Mouse (Mus musculus): ENCODE data around the gene Ubash3b. TPM values are rescaled to one million over a fixed set of nuclear protein-coding genes. Genes with fewer than 3 reads are reported as not detected.

The Ubash3b gene
- polyA plus RNA-seq, 2 experiments, result 6.1 to 10.3 TPM

GRCm38 (mm10) chr9:41061446-41061845 is 100.1 kb downstream of the Ubash3b start:
- no peak for TF ChIP-seq POLR2A (IDR thresholded peaks at IDR 0.05; ENCODE audit: borderline replicate concordance, extremely low read depth, insufficient read depth, insufficient read length)
- no peaks in the 10 kb centered on the region for H3K9me3 ChIP-seq (ENCODE audit: control insufficient read depth, low read length)
- H3K27me3 ChIP-seq (ENCODE audit: control insufficient read depth, insufficient read depth, low read length), result no peaks in the 10 kb centered on the region
- H3K4me2 ChIP-seq (replicated peaks; ENCODE audit: low read depth, low read length, severe bottlenecking), result no peak overlapping the region
- DNase-seq (ENCODE audit: low spot score) (no peak), ATAC-seq (ENCODE audit: low FRiP score, low read depth) (no peak)
- no peaks in the 10 kb centered on the region for H3K36me3 ChIP-seq (ENCODE audit: control insufficient read depth, insufficient read depth, low read length)
- WGBS, result 26% methylated on average over 5 of the region's 5 CpGs
- peaks cover 6% of the 10 kb centered on the region; the same call in 1 of the 2 replicates for H3K4me1 ChIP-seq (ENCODE audit: control insufficient read depth, insufficient read depth, low read length)
- H3K9ac ChIP-seq (ENCODE audit: low read depth, low read length, severe bottlenecking), result no peak overlapping the region; the same call in 1 of the 2 replicates
- no peak overlapping the region for H3K27ac ChIP-seq (replicated peaks; ENCODE audit: low read depth, low read length)
- no peak overlapping the region for H3K4me3 ChIP-seq (replicated peaks; ENCODE audit: low read length)

GRCm38 (mm10) chr9:41060617-41061016 is 100.9 kb downstream of the Ubash3b start:
- no peaks in the 10 kb centered on the region for H3K36me3 ChIP-seq (ENCODE audit: control insufficient read depth, insufficient read depth, low read length)
- no peak overlapping the region for H3K27ac ChIP-seq (replicated peaks; ENCODE audit: low read depth, low read length)
- no peaks in the 10 kb centered on the region for H3K27me3 ChIP-seq (ENCODE audit: control insufficient read depth, insufficient read depth, low read length)
- DNase-seq (ENCODE audit: low spot score) (no peak), ATAC-seq (ENCODE audit: low FRiP score, low read depth) (no peak)
- peaks cover 6% of the 10 kb centered on the region; the same call in 1 of the 2 replicates for H3K4me1 ChIP-seq (ENCODE audit: control insufficient read depth, insufficient read depth, low read length)
- H3K4me2 ChIP-seq (replicated peaks; ENCODE audit: low read depth, low read length, severe bottlenecking), result no peak overlapping the region
- H3K9ac ChIP-seq (ENCODE audit: low read depth, low read length, severe bottlenecking), result no peak overlapping the region
- no peak overlapping the region for H3K4me3 ChIP-seq (replicated peaks; ENCODE audit: low read length)
- no peaks in the 10 kb centered on the region for H3K9me3 ChIP-seq (ENCODE audit: control insufficient read depth, low read length)
- 82% methylated on average over 6 of the region's 6 CpGs for WGBS
- TF ChIP-seq POLR2A (IDR thresholded peaks at IDR 0.05; ENCODE audit: borderline replicate concordance, extremely low read depth, insufficient read depth, insufficient read length), result no peak

GRCm38 (mm10) chr9:41058765-41059535 is 102.5 kb downstream of the Ubash3b start:
- 65% methylated on average over 8 of the region's 8 CpGs for WGBS
- peaks cover 6% of the 10 kb centered on the region; the same call in 1 of the 2 replicates for H3K4me1 ChIP-seq (ENCODE audit: control insufficient read depth, insufficient read depth, low read length)
- no peak overlapping the region for H3K9ac ChIP-seq (ENCODE audit: low read depth, low read length, severe bottlenecking)
- no peak overlapping the region for H3K27ac ChIP-seq (replicated peaks; ENCODE audit: low read depth, low read length)
- ATAC-seq (ENCODE audit: low FRiP score, low read depth), result no peak
- H3K4me2 ChIP-seq (replicated peaks; ENCODE audit: low read depth, low read length, severe bottlenecking), result no peak overlapping the region
- H3K27me3 ChIP-seq (ENCODE audit: control insufficient read depth, insufficient read depth, low read length), result no peaks in the 10 kb centered on the region
- TF ChIP-seq POLR2A (IDR thresholded peaks at IDR 0.05; ENCODE audit: borderline replicate concordance, extremely low read depth, insufficient read depth, insufficient read length), result no peak
- no peaks in the 10 kb centered on the region for H3K36me3 ChIP-seq (ENCODE audit: control insufficient read depth, insufficient read depth, low read length)
- DNase-seq (ENCODE audit: low spot score), result no peak
- H3K4me3 ChIP-seq (replicated peaks; ENCODE audit: low read length), result no peak overlapping the region
- no peaks in the 10 kb centered on the region for H3K9me3 ChIP-seq (ENCODE audit: control insufficient read depth, low read length)

- no peak overlapping the region for H3K4me2 ChIP-seq (replicated peaks; ENCODE audit: low read depth, low read length, severe bottlenecking)
- H3K9ac ChIP-seq (ENCODE audit: low read depth, low read length, severe bottlenecking), result no peak overlapping the region
- H3K4me1 ChIP-seq (ENCODE audit: control insufficient read depth, insufficient read depth, low read length), result no peaks in the 10 kb centered on the region
- H3K4me3 ChIP-seq (replicated peaks; ENCODE audit: low read length), result no peak overlapping the region
- ATAC-seq (ENCODE audit: low FRiP score, low read depth), result no peak
- no peak overlapping the region for H3K27ac ChIP-seq (replicated peaks; ENCODE audit: low read depth, low read length)
- TF ChIP-seq POLR2A (IDR thresholded peaks at IDR 0.05; ENCODE audit: borderline replicate concordance, extremely low read depth, insufficient read depth, insufficient read length), result no peak
- no peaks in the 10 kb centered on the region for H3K36me3 ChIP-seq (ENCODE audit: control insufficient read depth, insufficient read depth, low read length)
- H3K27me3 ChIP-seq (ENCODE audit: control insufficient read depth, insufficient read depth, low read length), result no peaks in the 10 kb centered on the region
- H3K9me3 ChIP-seq (ENCODE audit: control insufficient read depth, low read length), result no peaks in the 10 kb centered on the region
- DNase-seq (ENCODE audit: low spot score), result no peak
- 79% methylated on average over 9 of the region's 9 CpGs for WGBS
Observed at GRCm38 (mm10) chr9:41054166-41054565, 107.3 kb downstream of the Ubash3b start.

- 69% methylated on average over 4 of the region's 4 CpGs for WGBS
- ATAC-seq (ENCODE audit: low FRiP score, low read depth), result no peak
- Histone ChIP-seq H3K9me3 (ENCODE audit: control insufficient read depth, low read length) (no peaks in the 10 kb centered on the region), H3K27ac (replicated peaks; ENCODE audit: low read depth, low read length) (no peak overlapping the region), H3K4me1 (ENCODE audit: control insufficient read depth, insufficient read depth, low read length) (no peaks in the 10 kb centered on the region), H3K27me3 (ENCODE audit: control insufficient read depth, insufficient read depth, low read length) (no peaks in the 10 kb centered on the region), H3K36me3 (ENCODE audit: control insufficient read depth, insufficient read depth, low read length) (no peaks in the 10 kb centered on the region), H3K4me2 (replicated peaks; ENCODE audit: low read depth, low read length, severe bottlenecking) (no peak overlapping the region), H3K9ac (ENCODE audit: low read depth, low read length, severe bottlenecking) (no peak overlapping the region), H3K4me3 (replicated peaks; ENCODE audit: low read length) (no peak overlapping the region)
- DNase-seq (ENCODE audit: low spot score), result no peak
- no peak for TF ChIP-seq POLR2A (IDR thresholded peaks at IDR 0.05; ENCODE audit: borderline replicate concordance, extremely low read depth, insufficient read depth, insufficient read length)
Observed at GRCm38 (mm10) chr9:41053478-41053877, 108.0 kb downstream of the Ubash3b start.

Data from limb, embryonic 14.5 days (tissue).